Mouse (Mus musculus): ENCODE results near the gene Phlda1.

- TF ChIP-seq CTCF (IDR thresholded peaks at IDR 0.05; ENCODE audit: borderline replicate concordance, insufficient read depth, low read length) (peak; percentile 37; the same call in 1 of the 2 replicates), POLR2A (IDR thresholded peaks at IDR 0.05; ENCODE audit: low read depth, low read length) (no peak)
These were observed 3.0 kb upstream of the Phlda1 start for GRCm38 (mm10) chr10:111503071-111503470.
